Mouse (Mus musculus) neural tube, postnatal 0 days (tissue): ENCODE measurements around the gene Gm29644. TPM values are rescaled to one million over a fixed set of nuclear protein-coding genes. Genes with fewer than 3 reads are reported as not detected.

Source experiments
- polyA plus RNA-seq: library from polyadenylated mRNA; unstranded; fragments of >200 nt; fragmentation: Nextera tagmentation; extraction: Ambion mirVana; gene quantifications from 2 replicates; pipeline ENCODE4 v1.2.1, GENCODE M21; 2015

Gm29644 gene
- polyA plus RNA-seq = not detected in 2 replicates

GRCm38 (mm10) chrY:70303187-70303586, at the start of gene Gm29644, which contains the start of gene Gm29423:
TSS of gene Gm29644 (minus strand) at chrY:70303343.
TSS of gene Gm29423 (minus strand) at chrY:70303287.

GRCm38 (mm10) chrY:70273542-70273941, 29.6 kb downstream of the Gm29644 start, which contains the start of gene Gm21118:
TSS of gene Gm21118 (minus strand) at chrY:70273642.

Other genes with a start within 250 kb of the Gm29644 start
- not detected in 2 replicates for gene Gm21118, start 29.7 kb downstream of the Gm29644 start, polyA plus RNA-seq
- not detected in 2 replicates for gene Gm29423, start 56 bp downstream of the Gm29644 start, polyA plus RNA-seq
- not detected in 2 replicates for gene Gm20888, start 138.5 kb upstream of the Gm29644 start, polyA plus RNA-seq